Mouse (Mus musculus) CH12.LX (cell line): ENCODE data around the gene Ddx42. TPM values are rescaled to one million over a fixed set of nuclear protein-coding genes. Genes with fewer than 3 reads are reported as not detected.
A peak's percentile ranks its signal among the peaks of the same experiment; 100 is the strongest.

Experiments
- DNase-seq: peaks from one replicate; pipeline ENCODE4 v3.0.0-alpha.2; 2013; ENCODE audit errors: extremely low read depth
- H3K27ac ChIP-seq: 2 replicates; pipeline ENCODE4 v1.5.1; 2012; ENCODE audit warnings: low read depth, mild to moderate bottlenecking, control low read depth, moderate library complexity; ENCODE audit not compliant: insufficient read depth
- H3K27me3 ChIP-seq: replicated peaks from 2 replicates; pipeline ENCODE3; 2012; ENCODE audit warnings: inconsistent platforms
- H3K36me3 ChIP-seq, 2 experiments: replicated peaks in 1 of 2; 2 replicates each; pipeline versions ENCODE3 to v1.6.1; 2012; ENCODE audit warnings: inconsistent platforms in 1 of 2, low read length in 1 of 2, mild to moderate bottlenecking in 1 of 2, mixed read lengths in 1 of 2, moderate library complexity in 1 of 2; ENCODE audit not compliant: control insufficient read depth in 1 of 2, insufficient read depth in 1 of 2
- H3K4me1 ChIP-seq, 2 experiments: 2 replicates each; pipeline ENCODE4 v1.6.1; 2012; ENCODE audit warnings: inconsistent platforms in 1 of 2, moderate library complexity in 1 of 2; ENCODE audit not compliant: insufficient read depth in 2 of 2, control insufficient read depth in 1 of 2
- H3K4me2 ChIP-seq: 2 replicates; pipeline ENCODE4 v1.6.1; 2012; ENCODE audit warnings: low read depth, mild to moderate bottlenecking, control low read depth; ENCODE audit not compliant: poor library complexity, insufficient read depth, severe bottlenecking
- H3K4me3 ChIP-seq, 3 experiments: fragments of 150-350 bp in 1 of 3; sonication (generic) in 1 of 3; replicated peaks in 1 of 3; 2 replicates each; pipeline versions ENCODE3 to v1.5.1; 2011 to 2012; ENCODE audit warnings: low read depth in 2 of 3, low read length in 2 of 3, mild to moderate bottlenecking in 2 of 3, moderate library complexity in 2 of 3, control low read depth in 1 of 3, improper control_type of control experiment in 1 of 3, inconsistent platforms in 1 of 3, mixed read lengths in 1 of 3; ENCODE audit not compliant: poor library complexity in 1 of 3
- H3K79me2 ChIP-seq: replicated peaks from 2 replicates; pipeline ENCODE4 v1.6.1; 2012; ENCODE audit warnings: mild to moderate bottlenecking, moderate library complexity; ENCODE audit not compliant: control insufficient read depth, poor library complexity, insufficient read depth, severe bottlenecking; ENCODE audit errors: extremely low read depth
- H3K9ac ChIP-seq: 2 replicates; pipeline ENCODE4 v1.6.1; 2012; ENCODE audit warnings: low read depth, mild to moderate bottlenecking, control low read depth, moderate library complexity; ENCODE audit not compliant: insufficient read depth
- H3K9me3 ChIP-seq: replicated peaks from 2 replicates; pipeline ENCODE3; 2012; ENCODE audit warnings: low read length, inconsistent platforms, mixed read lengths
- BHLHE40 ChIP-seq: IDR thresholded peaks from 2 replicates; pipeline ENCODE4 v1.6.1; 2011; ENCODE audit warnings: mild to moderate bottlenecking, low read depth, low read length, improper control_type of control experiment
- CHD1 ChIP-seq: IDR thresholded peaks from 2 replicates; pipeline ENCODE4 v1.6.1; 2012; ENCODE audit warnings: low read depth, low read length, improper control_type of control experiment, inconsistent platforms
- CHD2 ChIP-seq: IDR thresholded peaks from 2 replicates; pipeline ENCODE4 v1.6.1; 2011; ENCODE audit warnings: low read length, improper control_type of control experiment
- CTCF ChIP-seq, 2 experiments: IDR thresholded peaks in 1 of 2; conservative IDR thresholded peaks in 1 of 2; 2 replicates each; pipeline ENCODE4 v1.5.1; 2011 to 2012; ENCODE audit warnings: low read depth in 2 of 2, low read length in 2 of 2, improper control_type of control experiment in 1 of 2, inconsistent platforms in 1 of 2, mild to moderate bottlenecking in 1 of 2, moderate library complexity in 1 of 2
- E2F4 ChIP-seq: IDR thresholded peaks from 2 replicates; pipeline ENCODE4 v1.6.1; 2011; ENCODE audit warnings: low read depth, low read length, improper control_type of control experiment; ENCODE audit not compliant: insufficient replicate concordance
- ELF1 ChIP-seq: IDR thresholded peaks from 2 replicates; pipeline ENCODE4 v1.6.1; 2014; ENCODE audit warnings: low read depth, mild to moderate bottlenecking, inconsistent platforms, low read length, improper control_type of control experiment
- EP300 ChIP-seq: IDR thresholded peaks from 2 replicates; pipeline ENCODE4 v1.6.1; 2011; ENCODE audit warnings: low read length, improper control_type of control experiment
- ETS1 ChIP-seq: conservative IDR thresholded peaks from 2 replicates; pipeline ENCODE4 v1.6.1; 2012; ENCODE audit warnings: low read depth, mild to moderate bottlenecking, inconsistent platforms, low read length, improper control_type of control experiment, moderate library complexity
- JUN ChIP-seq: IDR thresholded peaks from 2 replicates; pipeline ENCODE4 v1.6.1; 2011; ENCODE audit warnings: low read depth, mild to moderate bottlenecking, low read length, improper control_type of control experiment, moderate library complexity; ENCODE audit not compliant: insufficient read depth
- JUND ChIP-seq: conservative IDR thresholded peaks from 2 replicates; pipeline ENCODE4 v1.6.1; 2011; ENCODE audit warnings: low read depth, low read length, improper control_type of control experiment
- KAT2A ChIP-seq: IDR thresholded peaks from 2 replicates; pipeline ENCODE4 v1.6.1; 2012; ENCODE audit warnings: low read length, improper control_type of control experiment, inconsistent platforms; ENCODE audit not compliant: insufficient replicate concordance
- MAFK ChIP-seq: IDR thresholded peaks from 2 replicates; pipeline ENCODE4 v1.6.1; 2011; ENCODE audit warnings: low read length, improper control_type of control experiment; ENCODE audit not compliant: insufficient replicate concordance
- MAX ChIP-seq: IDR thresholded peaks from 2 replicates; pipeline ENCODE4 v1.6.1; 2011; ENCODE audit warnings: low read length, improper control_type of control experiment
- MAZ ChIP-seq: IDR thresholded peaks from 2 replicates; pipeline ENCODE4 v1.6.1; 2012; ENCODE audit warnings: low read depth, mild to moderate bottlenecking, inconsistent platforms, low read length, improper control_type of control experiment, moderate library complexity
- MXI1 ChIP-seq: IDR thresholded peaks from 2 replicates; pipeline ENCODE4 v1.6.1; 2011; ENCODE audit warnings: mild to moderate bottlenecking, low read depth, low read length, improper control_type of control experiment
- MYC ChIP-seq: IDR thresholded peaks from 2 replicates; pipeline ENCODE4 v1.6.1; 2011; ENCODE audit warnings: low read depth, mild to moderate bottlenecking, improper control_type of control experiment, low read length
- NRF1 ChIP-seq: IDR thresholded peaks from 2 replicates; pipeline ENCODE4 v1.6.1; 2014; ENCODE audit warnings: low read depth, mild to moderate bottlenecking, inconsistent platforms, low read length, improper control_type of control experiment, moderate library complexity
- PAX5 ChIP-seq: IDR thresholded peaks from 2 replicates; pipeline ENCODE4 v1.6.1; 2012; ENCODE audit warnings: low read length, inconsistent platforms, mixed read lengths
- POLR2A ChIP-seq: IDR thresholded peaks from 2 replicates; pipeline ENCODE4 v1.6.1; 2011; ENCODE audit warnings: low read depth, mild to moderate bottlenecking, improper control_type of control experiment, low read length
- RAD21 ChIP-seq: IDR thresholded peaks from 2 replicates; pipeline ENCODE4 v1.6.1; 2011; ENCODE audit warnings: low read depth, mild to moderate bottlenecking, low read length, improper control_type of control experiment, moderate library complexity
- RCOR1 ChIP-seq: conservative IDR thresholded peaks from 2 replicates; pipeline ENCODE4 v1.6.1; 2012; ENCODE audit warnings: low read depth, mild to moderate bottlenecking, inconsistent platforms, low read length, improper control_type of control experiment
- SIN3A ChIP-seq: IDR thresholded peaks from 2 replicates; pipeline ENCODE4 v1.6.1; 2012; ENCODE audit warnings: low read length, improper control_type of control experiment, inconsistent platforms
- SMC3 ChIP-seq: IDR thresholded peaks from 2 replicates; pipeline ENCODE4 v1.6.1; 2011; ENCODE audit warnings: low read depth, low read length, improper control_type of control experiment
- TBP ChIP-seq: conservative IDR thresholded peaks from 2 replicates; pipeline ENCODE4 v1.6.1; 2011; ENCODE audit warnings: low read depth, low read length, improper control_type of control experiment
- UBTF ChIP-seq: IDR thresholded peaks from 2 replicates; pipeline ENCODE4 v1.6.1; 2012; ENCODE audit warnings: low read depth, mild to moderate bottlenecking, inconsistent platforms, low read length, improper control_type of control experiment, moderate library complexity
- USF1 ChIP-seq: IDR thresholded peaks from 2 replicates; pipeline ENCODE4 v1.6.1; 2014; ENCODE audit warnings: low read depth, mild to moderate bottlenecking, inconsistent platforms, low read length, improper control_type of control experiment
- USF2 ChIP-seq: conservative IDR thresholded peaks from 2 replicates; pipeline ENCODE4 v1.6.1; 2011; ENCODE audit warnings: low read depth, low read length, improper control_type of control experiment
- ZC3H11A ChIP-seq: IDR thresholded peaks from 2 replicates; pipeline ENCODE4 v1.6.1; 2012; ENCODE audit warnings: low read depth, mild to moderate bottlenecking, inconsistent platforms, low read length, improper control_type of control experiment
- ZKSCAN1 ChIP-seq: IDR thresholded peaks from 2 replicates; pipeline ENCODE4 v1.6.1; 2012; ENCODE audit warnings: low read depth, inconsistent platforms, low read length, improper control_type of control experiment, borderline replicate concordance
- ZNF384 ChIP-seq: IDR thresholded peaks from 2 replicates; pipeline ENCODE4 v1.6.1; 2012; ENCODE audit warnings: low read depth, low read length, improper control_type of control experiment, inconsistent platforms
- dilution Hi-C: fragments of 300-500 bp; cut with MboI; formaldehyde crosslinking; loops from 2 replicates; pipeline ENCODE4 v1.14.3; 2020; ENCODE audit warnings: low sequenced_read_pairs; ENCODE audit not compliant: extremely low pct_unique_long_range_greater_than_20kb, extremely low pct_ligation_motif_present
- in situ Hi-C: fragments of 300-500 bp; cut with MboI; formaldehyde crosslinking; loops from 3 replicates; pipeline ENCODE4 v1.14.3; 2019; ENCODE audit warnings: low sequenced_read_pairs, low pct_ligation_motif_present, low pct_unique_long_range_greater_than_20kb, mixed read lengths
- polyA plus RNA-seq: library from polyadenylated mRNA; unstranded; fragments of >175 nt; gene quantifications from 2 replicates; pipeline ENCODE4 v1.2.1, GENCODE M21; 2012; ENCODE audit warnings: low read depth; ENCODE audit not compliant: insufficient read length
- total RNA-seq, 2 experiments: library from RNA; depleted of rRNA; stranded (reverse); fragments of 300-350 nt in 1 of 2; fragments of >200 nt in 1 of 2; gene quantifications; 2 replicates each; pipeline ENCODE4 v1.2.3; 2012 to 2014

Ddx42 gene
- total and polyA plus RNA-seq, 3 experiments, result 63.8 to 94.6 (median 65.5) TPM

DNA sequence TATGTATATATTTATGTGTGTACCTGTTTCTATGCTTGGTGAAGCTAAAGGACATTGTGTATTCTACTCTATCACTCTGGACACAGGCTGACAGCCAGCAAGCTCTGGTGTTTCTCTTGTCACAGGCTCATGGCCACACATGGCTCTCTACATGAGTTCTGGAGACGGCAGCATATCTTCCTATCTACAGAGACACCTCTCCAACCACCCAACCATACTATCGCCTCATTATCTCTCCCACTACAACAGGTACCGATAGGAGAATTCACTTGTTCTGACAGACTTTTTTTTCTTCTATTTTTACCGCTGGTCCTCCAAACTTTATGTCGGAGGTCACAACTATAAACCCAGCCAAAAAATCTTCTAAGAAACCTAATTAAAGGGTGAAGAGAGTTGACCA lies 24.5 kb upstream of the Ddx42 start:
- in situ Hi-C loops, result no loop called here
- Histone ChIP-seq H3K79me2 (0 out of 2 replicates have a peak, but pooled peaks cover 2% of the 10 kb centered on the region), H3K9ac (peak overlapping the region; percentile 67), H3K27ac (no peak overlapping the region), H3K27me3 (no peaks in the 10 kb centered on the region), H3K4me1 (peaks cover 3 to 36% of the 10 kb centered on the region in 2 experiments; a peak in 3 of 4 replicates), H3K4me2 (peak overlapping the region; percentile 70), H3K9me3 (no peaks in the 10 kb centered on the region), H3K4me3 (peak overlapping the region; percentile 64 to 71 (median 66)), H3K36me3 (peaks cover 3 to 30% of the 10 kb centered on the region in 2 experiments)
- TF ChIP-seq RCOR1 (no peak), SMC3 (no peak), ZKSCAN1 (no peak), KAT2A (0 out of 2 replicates have a peak, but pooled peaks have one; percentile 24), ELF1 (no peak), SIN3A (0 out of 2 replicates have a peak, but pooled peaks have one; percentile 9), RAD21 (no peak), ZNF384 (no peak), BHLHE40 (no peak)
- no peak for DNase-seq
- dilution Hi-C loops, result no loop called here

DNA sequence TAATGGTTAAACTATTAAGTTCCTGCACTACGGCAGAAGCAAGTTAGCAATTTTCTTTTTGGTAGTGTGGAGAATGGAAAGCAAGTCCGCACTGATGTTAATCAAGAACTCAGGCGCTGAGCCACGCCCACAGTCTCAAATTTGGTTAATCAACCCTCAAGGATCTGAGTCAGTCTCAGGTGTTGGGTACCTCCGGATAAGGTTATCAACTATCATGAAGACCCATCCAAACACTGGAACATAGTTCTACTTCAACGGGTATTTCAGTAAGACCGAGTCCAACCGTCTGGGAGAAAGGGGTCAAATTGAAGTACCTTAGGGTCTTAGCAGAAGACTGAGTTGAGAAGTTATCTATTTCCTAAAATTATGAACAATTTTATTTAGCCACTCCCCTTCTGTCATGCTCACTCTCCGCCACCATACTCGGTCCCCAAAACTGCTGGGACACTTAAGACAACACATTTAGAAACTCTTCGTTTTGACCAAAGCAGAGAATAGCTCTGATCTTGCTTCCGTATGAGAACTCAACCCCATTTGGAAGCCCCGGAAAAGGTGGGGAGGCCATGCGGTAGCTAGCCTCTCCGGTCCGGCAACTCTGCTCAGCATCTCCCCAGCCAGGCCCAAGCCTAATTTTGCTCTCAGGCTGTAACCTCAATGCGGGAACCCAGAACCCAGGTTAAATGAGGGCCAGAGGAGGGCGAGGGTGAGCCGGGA lies 23.9 kb upstream of the Ddx42 start:
- H3K36me3 ChIP-seq, result peaks cover 8 to 31% of the 10 kb centered on the region in 2 experiments
- in situ Hi-C loops, result no loop called here
- H3K79me2 ChIP-seq, result 0 out of 2 replicates have a peak, but pooled peaks cover 2% of the 10 kb centered on the region
- peak; percentile 84 for DNase-seq
- peak overlapping the region; percentile 70 for H3K4me2 ChIP-seq
- H3K4me3 ChIP-seq, result peak overlapping the region; percentile 64 to 71 (median 66)
- 0 out of 2 replicates have a peak, but pooled peaks have one; percentile 31 for TF ChIP-seq MYC
- no peak for TF ChIP-seq USF1
- no peak for TF ChIP-seq JUN
- no peak for TF ChIP-seq MAFK
- TF ChIP-seq CHD2, result no peak
- no peak for TF ChIP-seq KAT2A
- TF ChIP-seq EP300, result no peak
- peak; percentile 21 for TF ChIP-seq MAX
- TF ChIP-seq SMC3, result no peak
- no peak for TF ChIP-seq CTCF (conservative IDR thresholded peaks at IDR 0.05 in 1 of 2, IDR thresholded peaks at IDR 0.05 in 1 of 2; ENCODE audit: low read depth in 2 of 2, low read length in 2 of 2)
- TF ChIP-seq JUND, result no peak
- TF ChIP-seq POLR2A, result no peak
- TF ChIP-seq RCOR1, result no peak
- no peak for TF ChIP-seq E2F4
- TF ChIP-seq RAD21, result no peak
- TF ChIP-seq ZC3H11A, result no peak
- TF ChIP-seq CHD1, result no peak; the same call in 1 of the 2 replicates
- TF ChIP-seq UBTF, result no peak; the same call in 1 of the 2 replicates
- no peak for TF ChIP-seq ETS1
- 0 out of 2 replicates have a peak, but pooled peaks have one; percentile 43 for TF ChIP-seq SIN3A
- TF ChIP-seq USF2, result no peak
- TF ChIP-seq MXI1, result peak; percentile 85; the same call in 1 of the 2 replicates
- TF ChIP-seq PAX5, result no peak
- no peak for TF ChIP-seq NRF1
- peak; percentile 55; the same call in 1 of the 2 replicates for TF ChIP-seq TBP
- TF ChIP-seq MAZ, result no peak
- H3K4me1 ChIP-seq, result peaks cover 3 to 41% of the 10 kb centered on the region in 2 experiments; a peak in 3 of 4 replicates
- H3K27ac ChIP-seq, result peak overlapping the region; percentile 62
- dilution Hi-C loops, result no loop called here
- peak overlapping the region; percentile 67 for H3K9ac ChIP-seq
- no peaks in the 10 kb centered on the region for H3K27me3 ChIP-seq
- no peaks in the 10 kb centered on the region for H3K9me3 ChIP-seq
